Mouse (Mus musculus): ENCODE data around the gene Spats2l.

Spats2l gene

GRCm38 (mm10) chr1:57774001-57774667 is at the start of gene Spats2l:
TSS of gene Spats2l (plus strand) at chr1:57774162.
- DNase-seq (ENCODE audit: low spot score), result no peak

GRCm38 (mm10) chr1:57725268-57725667 is 48.7 kb upstream of the Spats2l start:
- no peak for DNase-seq (ENCODE audit: low spot score)

- no peak for DNase-seq (ENCODE audit: low spot score)
Measured at GRCm38 (mm10) chr1:57735877-57736276, 38.1 kb upstream of the Spats2l start.

- no peak for DNase-seq (ENCODE audit: low spot score)
Measured at GRCm38 (mm10) chr1:57741740-57742139, 32.2 kb upstream of the Spats2l start.

GRCm38 (mm10) chr1:57742266-57742665 is 31.7 kb upstream of the Spats2l start:
- DNase-seq (ENCODE audit: low spot score), result no peak

GRCm38 (mm10) chr1:57751781-57752180 is 22.2 kb upstream of the Spats2l start:
- DNase-seq (ENCODE audit: low spot score), result no peak

GRCm38 (mm10) chr1:57766396-57766795 is 7.6 kb upstream of the Spats2l start:
- no peak for DNase-seq (ENCODE audit: low spot score)

GRCm38 (mm10) chr1:57773326-57773725 is 636 bp upstream of the Spats2l start:
- DNase-seq (ENCODE audit: low spot score), result no peak

GRCm38 (mm10) chr1:57774668-57775495 is 920 bp downstream of the Spats2l start:
- peak; percentile 34 for DNase-seq (ENCODE audit: low spot score)

GRCm38 (mm10) chr1:57775496-57775790 is 1.5 kb downstream of the Spats2l start:
- DNase-seq (ENCODE audit: low spot score), result no peak

- no peak for DNase-seq (ENCODE audit: low spot score)
Measured at GRCm38 (mm10) chr1:57776671-57777281, 2.8 kb downstream of the Spats2l start.

GRCm38 (mm10) chr1:57784300-57784699 is 10.3 kb downstream of the Spats2l start:
- DNase-seq (ENCODE audit: low spot score), result no peak

- no peak for DNase-seq (ENCODE audit: low spot score)
Measured at GRCm38 (mm10) chr1:57789831-57790230, 15.9 kb downstream of the Spats2l start.

- no peak for DNase-seq (ENCODE audit: low spot score)
Measured at GRCm38 (mm10) chr1:57792212-57792611, 18.2 kb downstream of the Spats2l start.

- DNase-seq (ENCODE audit: low spot score), result no peak
Measured at GRCm38 (mm10) chr1:57795838-57796237, 21.9 kb downstream of the Spats2l start.

- DNase-seq (ENCODE audit: low spot score), result no peak
Measured at GRCm38 (mm10) chr1:57799398-57799797, 25.4 kb downstream of the Spats2l start.

GRCm38 (mm10) chr1:57800846-57801245 is 26.9 kb downstream of the Spats2l start:
- DNase-seq (ENCODE audit: low spot score), result no peak

GRCm38 (mm10) chr1:57806126-57806525 is 32.2 kb downstream of the Spats2l start:
- no peak for DNase-seq (ENCODE audit: low spot score)

GRCm38 (mm10) chr1:57807882-57808281 is 33.9 kb downstream of the Spats2l start:
- DNase-seq (ENCODE audit: low spot score), result no peak

- DNase-seq (ENCODE audit: low spot score), result no peak
Measured at GRCm38 (mm10) chr1:57810221-57810620, 36.3 kb downstream of the Spats2l start.

- DNase-seq (ENCODE audit: low spot score), result no peak
Measured at GRCm38 (mm10) chr1:57817103-57817502, 43.1 kb downstream of the Spats2l start.

- DNase-seq (ENCODE audit: low spot score), result no peak
Measured at GRCm38 (mm10) chr1:57820428-57820997, 46.6 kb downstream of the Spats2l start.

Data from urinary bladder, postnatal 10 days (tissue).